7 mouse cellular contexts compared by ENCODE assay signal in genomic region chr16:93712189-93712885, GRCm38 (mm10). TPM values are rescaled to one million over a fixed set of nuclear protein-coding genes. Genes with fewer than 3 reads are reported as not detected.
DNase-seq lines count a peak whose midpoint lies in the region; ATAC-seq and TF ChIP-seq lines count a peak whose summit lies in the region.

No protein-coding gene starts in this region.

- peak overlapping the region; percentile 69 for H3K4me3 ChIP-seq in lung, embryonic 14.5 days (ENCODE audit: low read depth, low read length)
- peak overlapping the region; percentile 82 for H3K4me3 ChIP-seq in embryonic facial prominence, embryonic 15.5 days (replicated peaks)
- peak overlapping the region; percentile 83 for H3K4me3 ChIP-seq in limb, embryonic 13.5 days
- peak overlapping the region; percentile 83 for H3K4me3 ChIP-seq in small intestine, adult 2 months (ENCODE audit: low read depth, low read length)

- CTCF ChIA-PET in Patski (lab: Charles Lee) = interaction anchor here (3.6 kb wide), 1 partner anchor 25 kb away, joined by 21 read pairs; no protein-coding TSS in a partner anchor

- no peak for DNase-seq in lung, embryonic 14.5 days
- no peak for DNase-seq in lung, postnatal 10 days
- no peak for DNase-seq in Patski (ENCODE audit: low read depth, low spot score)
- no peak for DNase-seq in ovary, postnatal 10 days (ENCODE audit: low spot score)

- POLR2A ChIA-PET in Patski (lab: Charles Lee) = interaction anchor here (0.9 kb wide), 1 partner anchor 47 kb away, joined by 3 read pairs; no protein-coding TSS in a partner anchor

- H3K27me3 ChIP-seq in lung, embryonic 14.5 days (ENCODE audit: insufficient read depth, low read length) = peaks cover 7% of the 10 kb centered on the region; the same call in 1 of the 2 replicates
- H3K27me3 ChIP-seq in Patski = no peaks in the 10 kb centered on the region
- peaks cover 6% of the 10 kb centered on the region for H3K27me3 ChIP-seq in embryonic facial prominence, embryonic 15.5 days
- H3K27me3 ChIP-seq in limb, embryonic 13.5 days = peaks cover 22% of the 10 kb centered on the region
- H3K27me3 ChIP-seq in small intestine, adult 2 months (ENCODE audit: control insufficient read depth, insufficient read depth, low read length) = no peaks in the 10 kb centered on the region

- H3K36me3 ChIP-seq in lung, embryonic 14.5 days (ENCODE audit: insufficient read depth) = no peaks in the 10 kb centered on the region
- H3K36me3 ChIP-seq in embryonic facial prominence, embryonic 15.5 days = no peaks in the 10 kb centered on the region
- H3K36me3 ChIP-seq in limb, embryonic 13.5 days = no peaks in the 10 kb centered on the region
- peaks cover 7% of the 10 kb centered on the region for H3K36me3 ChIP-seq in small intestine, adult 2 months (ENCODE audit: control insufficient read depth, insufficient read depth, low read length)

- in situ Hi-C loops in Patski (cut with MboI; ENCODE audit: low pct_unique_long_range_greater_than_20kb) = no loop called here

- H3K4me1 ChIP-seq in lung, embryonic 14.5 days (ENCODE audit: insufficient read depth) = peaks cover 9% of the 10 kb centered on the region; the same call in 1 of the 2 replicates
- peaks cover 16% of the 10 kb centered on the region for H3K4me1 ChIP-seq in embryonic facial prominence, embryonic 15.5 days
- peaks cover 14% of the 10 kb centered on the region for H3K4me1 ChIP-seq in limb, embryonic 13.5 days
- peaks cover 8% of the 10 kb centered on the region for H3K4me1 ChIP-seq in small intestine, adult 2 months (ENCODE audit: control insufficient read depth, insufficient read depth, insufficient read length, low read length)

- H3K4me2 ChIP-seq in lung, embryonic 14.5 days = peak overlapping the region; percentile 99
- peak overlapping the region; percentile 95 for H3K4me2 ChIP-seq in embryonic facial prominence, embryonic 15.5 days (replicated peaks)
- peak overlapping the region; percentile 94 for H3K4me2 ChIP-seq in limb, embryonic 13.5 days (replicated peaks)

- WGBS in lung, embryonic 14.5 days = 10% methylated on average over 31 of the region's 31 CpGs
- 11% methylated on average over 31 of the region's 31 CpGs for WGBS in embryonic facial prominence, embryonic 15.5 days
- 11% methylated on average over 31 of the region's 31 CpGs for WGBS in limb, embryonic 13.5 days
- WGBS in small intestine, adult 2 months = 3% methylated on average over 31 of the region's 31 CpGs

- no peaks in the 10 kb centered on the region for H3K9me3 ChIP-seq in lung, embryonic 14.5 days (ENCODE audit: low read depth, low read length)
- no peaks in the 10 kb centered on the region for H3K9me3 ChIP-seq in embryonic facial prominence, embryonic 15.5 days (replicated peaks)
- no peaks in the 10 kb centered on the region for H3K9me3 ChIP-seq in limb, embryonic 13.5 days

- H3K27ac ChIP-seq in lung, embryonic 14.5 days (ENCODE audit: low read depth) = 0 out of 2 replicates have a peak overlapping the region, but pooled peaks have one; percentile 8
- H3K27ac ChIP-seq in embryonic facial prominence, embryonic 15.5 days (replicated peaks) = peak overlapping the region; percentile 68; the same call in 1 of the 2 replicates
- H3K27ac ChIP-seq in limb, embryonic 13.5 days = no peak overlapping the region
- H3K27ac ChIP-seq in small intestine, adult 2 months (ENCODE audit: insufficient read depth, low read depth, low read length) = peak overlapping the region; percentile 75

- no peak for TF ChIP-seq CTCF in lung, embryonic 14.5 days (IDR thresholded peaks at IDR 0.05; ENCODE audit: low read depth)
- no peak for TF ChIP-seq CTCF in Patski (IDR thresholded peaks at IDR 0.05)
- no peak for TF ChIP-seq CTCF in small intestine, adult 2 months (IDR thresholded peaks at IDR 0.05; ENCODE audit: extremely low read depth, insufficient read length, insufficient replicate concordance, low read depth, low read length)

- no peak; the same call in 1 of the 2 replicates for ATAC-seq in lung, embryonic 14.5 days (ENCODE audit: insufficient read depth)
- peak; percentile 19 for ATAC-seq in Patski
- no peak; the same call in 1 of the 2 replicates for ATAC-seq in embryonic facial prominence, embryonic 15.5 days (ENCODE audit: insufficient number of reproducible peaks, low FRiP score, low TSS enrichment, low read depth)
- ATAC-seq in limb, embryonic 13.5 days (ENCODE audit: low FRiP score, low read depth) = no peak; the same call in 1 of the 2 replicates

- no peak for TF ChIP-seq POLR2A in small intestine, adult 2 months (IDR thresholded peaks at IDR 0.05; ENCODE audit: low read depth, low read length)

- peak overlapping the region; percentile 69 for H3K9ac ChIP-seq in lung, embryonic 14.5 days
- H3K9ac ChIP-seq in embryonic facial prominence, embryonic 15.5 days = peak overlapping the region; percentile 70
- peak overlapping the region; percentile 79 for H3K9ac ChIP-seq in limb, embryonic 13.5 days

RNA-seq across cellular contexts. Expression of gene Dop1b, which starts 0.6 kb away (rescaled TPM):
- 13.4 and 16.2 TPM in 2 replicates for polyA plus RNA-seq in lung, embryonic 14.5 days (2014; fragmentation: Nextera tagmentation; extraction: Ambion mirVana)
- polyA plus RNA-seq in Patski (2021) = 12.6 TPM
- polyA plus RNA-seq in embryonic facial prominence, embryonic 15.5 days (2015; fragmentation: Nextera tagmentation; extraction: Ambion mirVana) = 15.1 and 17.3 TPM in 2 replicates
- 9.9 and 10.7 TPM in 2 replicates for polyA plus RNA-seq in limb, embryonic 13.5 days (2015; fragmentation: Nextera tagmentation; extraction: Ambion mirVana)
- polyA plus RNA-seq in small intestine, adult 2 months (2012; rRNA removed) = 42.9 and 94.1 TPM in 2 replicates

RNA-seq across cellular contexts. Expression of gene Cbr3, which starts 29.3 kb away (rescaled TPM):
- 4.4 and 5.4 TPM in 2 replicates for polyA plus RNA-seq in lung, embryonic 14.5 days (2014; fragmentation: Nextera tagmentation; extraction: Ambion mirVana)
- 16.6 TPM for polyA plus RNA-seq in Patski (2021)
- polyA plus RNA-seq in embryonic facial prominence, embryonic 15.5 days (2015; fragmentation: Nextera tagmentation; extraction: Ambion mirVana) = 22.3 and 23.7 TPM in 2 replicates
- polyA plus RNA-seq in limb, embryonic 13.5 days (2015; fragmentation: Nextera tagmentation; extraction: Ambion mirVana) = 2.4 and 3.2 TPM in 2 replicates
- polyA plus RNA-seq in small intestine, adult 2 months (2012; rRNA removed) = 4.0 and 39.0 TPM in 2 replicates
